Mouse (Mus musculus) MEL (cell line): ENCODE measurements around the gene Nrtn. TPM values are rescaled to one million over a fixed set of nuclear protein-coding genes. Genes with fewer than 3 reads are reported as not detected.

Experiments
- DNase-seq: peaks from one replicate; pipeline ENCODE4 v3.0.0; 2011; ENCODE audit warnings: low read depth, low spot score
- H3K27ac ChIP-seq: 2 replicates; pipeline ENCODE4 v1.5.1; 2012; ENCODE audit warnings: low read depth, mild to moderate bottlenecking, control low read depth, low read length, moderate library complexity; ENCODE audit not compliant: control insufficient read depth
- H3K27me3 ChIP-seq, 2 experiments: fragments of 150-350 bp in 1 of 2; sonication (generic) in 1 of 2; 2 replicates each; pipeline ENCODE4 v1.6.1; 2012; ENCODE audit warnings: low read length in 2 of 2, mild to moderate bottlenecking in 2 of 2, improper control_type of control experiment in 1 of 2, moderate library complexity in 1 of 2; ENCODE audit not compliant: insufficient read depth in 2 of 2, control insufficient read depth in 1 of 2
- H3K36me3 ChIP-seq, 2 experiments: 2 replicates each; pipeline ENCODE4 v1.6.1; 2012 to 2014; ENCODE audit warnings: low read length in 2 of 2, improper control_type of control experiment in 1 of 2, inconsistent platforms in 1 of 2, mild to moderate bottlenecking in 1 of 2; ENCODE audit not compliant: insufficient read depth in 2 of 2, control insufficient read depth in 1 of 2
- H3K4me1 ChIP-seq, 2 experiments: fragments of 150-350 bp in 1 of 2; sonication (generic) in 1 of 2; 2 replicates each; pipeline ENCODE4 v1.6.1; 2012; ENCODE audit warnings: low read length in 2 of 2, improper control_type of control experiment in 1 of 2, mild to moderate bottlenecking in 1 of 2; ENCODE audit not compliant: insufficient read depth in 2 of 2, control insufficient read depth in 1 of 2
- H3K4me3 ChIP-seq, 2 experiments: fragments of 150-350 bp in 1 of 2; sonication (generic) in 1 of 2; 2 replicates each; pipeline ENCODE4 v1.5.1; 2012; ENCODE audit warnings: low read depth in 2 of 2, low read length in 2 of 2, mild to moderate bottlenecking in 2 of 2, moderate library complexity in 2 of 2, control low read depth in 1 of 2, improper control_type of control experiment in 1 of 2; ENCODE audit not compliant: control insufficient read depth in 1 of 2, insufficient read depth in 1 of 2
- H3K79me2 ChIP-seq: 2 replicates; pipeline ENCODE4 v1.6.1; 2012; ENCODE audit warnings: mild to moderate bottlenecking, low read length, moderate library complexity; ENCODE audit not compliant: control insufficient read depth, poor library complexity, insufficient read depth
- H3K9ac ChIP-seq: 2 replicates; pipeline ENCODE4 v1.6.1; 2012; ENCODE audit warnings: low read depth, mild to moderate bottlenecking, control low read depth, low read length, moderate library complexity; ENCODE audit not compliant: control insufficient read depth, poor library complexity, severe bottlenecking
- H3K9me3 ChIP-seq: fragments of 150-350 bp; sonication (generic); replicated peaks from 2 replicates; pipeline ENCODE4 v1.6.1; 2012; ENCODE audit warnings: mild to moderate bottlenecking, low read length, improper control_type of control experiment, moderate library complexity; ENCODE audit not compliant: insufficient read depth
- CHD1 ChIP-seq: IDR thresholded peaks from 2 replicates; pipeline ENCODE4 v1.6.1; 2012; ENCODE audit warnings: low read depth, mild to moderate bottlenecking, inconsistent platforms, low read length, improper control_type of control experiment
- CTCF ChIP-seq, 3 experiments: IDR thresholded peaks in 2 of 3; conservative IDR thresholded peaks in 1 of 3; 2 replicates each; pipeline ENCODE4 v1.5.1; 2011 to 2012; ENCODE audit warnings: low read length in 3 of 3, low read depth in 2 of 3, mild to moderate bottlenecking in 2 of 3, improper control_type of control experiment in 1 of 3, inconsistent platforms in 1 of 3, mixed read lengths in 1 of 3, moderate library complexity in 1 of 3; ENCODE audit not compliant: control insufficient read depth in 1 of 3, insufficient read depth in 1 of 3, poor library complexity in 1 of 3, severe bottlenecking in 1 of 3
- E2F4 ChIP-seq: IDR thresholded peaks from 2 replicates; pipeline ENCODE4 v1.6.1; 2011; ENCODE audit warnings: low read depth, low read length, improper control_type of control experiment, borderline replicate concordance
- EP300 ChIP-seq, 2 experiments: IDR thresholded peaks; 2 replicates each; pipeline ENCODE4 v1.6.1; 2011; ENCODE audit warnings: improper control_type of control experiment in 2 of 2, low read length in 2 of 2, low read depth in 1 of 2, mild to moderate bottlenecking in 1 of 2
- ETS1 ChIP-seq: IDR thresholded peaks from 2 replicates; pipeline ENCODE4 v1.6.1; 2012; ENCODE audit warnings: low read depth, mild to moderate bottlenecking, inconsistent platforms, low read length, improper control_type of control experiment, moderate library complexity
- GABPA ChIP-seq: IDR thresholded peaks from 2 replicates; pipeline ENCODE4 v1.6.1; 2012; ENCODE audit warnings: low read depth, mild to moderate bottlenecking, inconsistent platforms, low read length, improper control_type of control experiment, moderate library complexity
- HCFC1 ChIP-seq: IDR thresholded peaks from 2 replicates; pipeline ENCODE4 v1.6.1; 2012; ENCODE audit warnings: low read depth, mild to moderate bottlenecking, inconsistent platforms, low read length, improper control_type of control experiment, moderate library complexity
- KAT2A ChIP-seq: conservative IDR thresholded peaks from 2 replicates; pipeline ENCODE4 v1.6.1; 2012; ENCODE audit warnings: low read depth, low read length, improper control_type of control experiment, inconsistent platforms
- MAFK ChIP-seq: IDR thresholded peaks from 2 replicates; pipeline ENCODE4 v1.6.1; 2011; ENCODE audit warnings: low read depth, mild to moderate bottlenecking, low read length, improper control_type of control experiment, borderline replicate concordance
- MAX ChIP-seq: IDR thresholded peaks from 2 replicates; pipeline ENCODE4 v1.6.1; 2011; ENCODE audit warnings: low read length, improper control_type of control experiment
- MXI1 ChIP-seq: IDR thresholded peaks from 2 replicates; pipeline ENCODE4 v1.6.1; 2011; ENCODE audit warnings: mild to moderate bottlenecking, low read depth, low read length, improper control_type of control experiment
- MYC ChIP-seq: IDR thresholded peaks from 2 replicates; pipeline ENCODE4 v1.6.1; 2011; ENCODE audit warnings: low read depth, mild to moderate bottlenecking, low read length, improper control_type of control experiment, moderate library complexity
- NELFE ChIP-seq: IDR thresholded peaks from 2 replicates; pipeline ENCODE4 v1.6.1; 2011; ENCODE audit warnings: low read depth, low read length, improper control_type of control experiment
- NRF1 ChIP-seq: IDR thresholded peaks from 2 replicates; pipeline ENCODE4 v1.6.1; 2014; ENCODE audit warnings: low read depth, mild to moderate bottlenecking, inconsistent platforms, low read length, improper control_type of control experiment, moderate library complexity; ENCODE audit not compliant: poor library complexity, insufficient read depth, severe bottlenecking
- POLR2A ChIP-seq, 2 experiments: IDR thresholded peaks; 2 replicates each; pipeline ENCODE4 v1.6.1; 2011 to 2012; ENCODE audit warnings: low read length in 2 of 2, mild to moderate bottlenecking in 2 of 2, control low read depth in 1 of 2, improper control_type of control experiment in 1 of 2, low read depth in 1 of 2, moderate library complexity in 1 of 2; ENCODE audit not compliant: control insufficient read depth in 1 of 2, insufficient read depth in 1 of 2, poor library complexity in 1 of 2
- POLR2AphosphoS2 ChIP-seq: IDR thresholded peaks from 2 replicates; pipeline ENCODE4 v1.6.1; 2011; ENCODE audit warnings: low read length, improper control_type of control experiment
- POLR2AphosphoS5 ChIP-seq: IDR thresholded peaks from 2 replicates; pipeline ENCODE4 v1.6.1; 2012; ENCODE audit warnings: low read depth, borderline replicate concordance, mild to moderate bottlenecking, inconsistent platforms, low read length, moderate library complexity, mixed read lengths
- RAD21 ChIP-seq: IDR thresholded peaks from 2 replicates; pipeline ENCODE4 v1.6.1; 2011; ENCODE audit warnings: mild to moderate bottlenecking, low read depth, low read length, improper control_type of control experiment
- SIN3A ChIP-seq: IDR thresholded peaks from 2 replicates; pipeline ENCODE4 v1.6.1; 2012; ENCODE audit warnings: low read length, improper control_type of control experiment, inconsistent platforms
- TAL1 ChIP-seq: IDR thresholded peaks from 2 replicates; pipeline ENCODE4 v1.6.1; 2012; ENCODE audit warnings: mild to moderate bottlenecking, inconsistent platforms, low read length, moderate library complexity, mixed read lengths
- TBP ChIP-seq: IDR thresholded peaks from 2 replicates; pipeline ENCODE4 v1.8.0; 2011; ENCODE audit warnings: low read depth, low read length, improper control_type of control experiment
- TCF12 ChIP-seq: IDR thresholded peaks from 2 replicates; pipeline ENCODE4 v1.6.1; 2014; ENCODE audit warnings: low read depth, mild to moderate bottlenecking, inconsistent platforms, low read length, improper control_type of control experiment, moderate library complexity
- USF1 ChIP-seq: IDR thresholded peaks from 2 replicates; pipeline ENCODE4 v1.6.1; 2014; ENCODE audit warnings: low read depth, mild to moderate bottlenecking, inconsistent platforms, low read length, improper control_type of control experiment, moderate library complexity
- USF2 ChIP-seq, 2 experiments: IDR thresholded peaks; 2 replicates each; pipeline ENCODE4 v1.6.1; 2011 to 2012; ENCODE audit warnings: improper control_type of control experiment in 2 of 2, low read length in 2 of 2, borderline replicate concordance in 1 of 2, inconsistent platforms in 1 of 2, low read depth in 1 of 2, mild to moderate bottlenecking in 1 of 2; ENCODE audit not compliant: insufficient read depth in 1 of 2
- ZKSCAN1 ChIP-seq: IDR thresholded peaks from 2 replicates; pipeline ENCODE4 v1.6.1; 2012; ENCODE audit warnings: low read depth, mild to moderate bottlenecking, inconsistent platforms, low read length, improper control_type of control experiment, moderate library complexity
- ZMIZ1 ChIP-seq: IDR thresholded peaks from 2 replicates; pipeline ENCODE4 v1.6.1; 2012; ENCODE audit warnings: low read depth, mild to moderate bottlenecking, inconsistent platforms, low read length, improper control_type of control experiment, moderate library complexity
- ZNF384 ChIP-seq: IDR thresholded peaks from 2 replicates; pipeline ENCODE4 v1.6.1; 2012; ENCODE audit warnings: low read depth, mild to moderate bottlenecking, inconsistent platforms, low read length, improper control_type of control experiment
- polyA plus RNA-seq, 2 experiments: library from polyadenylated mRNA; stranded (reverse) in 1 of 2; unstranded in 1 of 2; fragments of >175 nt in 1 of 2; fragments of >200 nt in 1 of 2; gene quantifications; 2 replicates each; pipeline versions ENCODE4 v1.2.1 to v1.2.4; 2012; ENCODE audit warnings: low replicate concordance in 2 of 2, low read depth in 1 of 2; ENCODE audit not compliant: insufficient read length in 2 of 2, insufficient read depth in 1 of 2, missing spikeins in 1 of 2
- total RNA-seq: library from RNA; depleted of rRNA; stranded (reverse); fragments of 300-350 nt; gene quantifications from 2 replicates; pipeline ENCODE4 v1.2.3, GENCODE M21; 2012

The Nrtn gene
- total and polyA plus RNA-seq, 3 experiments, result 10.9 to 11.8 TPM; not detected in 1

- no peak for DNase-seq
- Histone ChIP-seq H3K36me3 (no peaks in the 10 kb centered on the region; a peak in 1 of 4 replicates), H3K9me3 (no peaks in the 10 kb centered on the region), H3K9ac (no peak overlapping the region), H3K4me3 (no peak overlapping the region), H3K27ac (no peak overlapping the region), H3K4me1 (0 out of 4 replicates have a peak, but pooled peaks cover 0 to 4% of the 10 kb centered on the region in 2 experiments), H3K79me2 (no peaks in the 10 kb centered on the region), H3K27me3 (no peaks in the 10 kb centered on the region)
- TF ChIP-seq CTCF (IDR thresholded peaks at IDR 0.05 in 2 of 3, conservative IDR thresholded peaks at IDR 0.05 in 1 of 3; ENCODE audit: control insufficient read depth in 1 of 3, insufficient read depth in 1 of 3, low read depth in 2 of 3, low read length in 3 of 3, poor library complexity in 1 of 3, severe bottlenecking in 1 of 3) (no peak), USF2 (IDR thresholded peaks at IDR 0.05; ENCODE audit: borderline replicate concordance in 1 of 2, insufficient read depth in 1 of 2, low read depth in 1 of 2, low read length in 2 of 2) (no peak), MXI1 (no peak), MYC (no peak), USF1 (no peak), KAT2A (no peak), MAFK (no peak), ETS1 (no peak), E2F4 (no peak), POLR2AphosphoS5 (no peak), ZNF384 (no peak), ZKSCAN1 (no peak), POLR2AphosphoS2 (no peak), GABPA (no peak), RAD21 (no peak), TAL1 (no peak)
These were observed 31.6 kb upstream of the Nrtn start for GRCm38 (mm10) chr17:56788886-56789285.

GRCm38 (mm10) chr17:56780291-56780978, 23.1 kb upstream of the Nrtn start:
- Histone ChIP-seq H3K27ac (no peak overlapping the region), H3K9ac (no peak overlapping the region), H3K27me3 (no peaks in the 10 kb centered on the region), H3K36me3 (no peaks in the 10 kb centered on the region; a peak in 1 of 4 replicates), H3K79me2 (no peaks in the 10 kb centered on the region), H3K9me3 (no peaks in the 10 kb centered on the region), H3K4me1 (no peaks in the 10 kb centered on the region), H3K4me3 (no peak overlapping the region)
- no peak for DNase-seq
- TF ChIP-seq TCF12 (no peak), MXI1 (no peak), USF2 (IDR thresholded peaks at IDR 0.05; ENCODE audit: borderline replicate concordance in 1 of 2, insufficient read depth in 1 of 2, low read depth in 1 of 2, low read length in 2 of 2) (no peak), NELFE (no peak), ZMIZ1 (no peak), ETS1 (no peak), NRF1 (no peak), TBP (no peak), E2F4 (no peak), SIN3A (no peak), POLR2A (IDR thresholded peaks at IDR 0.05; ENCODE audit: control insufficient read depth in 1 of 2, insufficient read depth in 1 of 2, low read depth in 1 of 2, low read length in 2 of 2, poor library complexity in 1 of 2) (no peak), CHD1 (no peak), MAFK (no peak), ZNF384 (no peak), ZKSCAN1 (no peak), POLR2AphosphoS2 (no peak), HCFC1 (no peak), EP300 (IDR thresholded peaks at IDR 0.05; ENCODE audit: low read depth in 1 of 2, low read length in 2 of 2) (no peak), MAX (no peak)
